Mouse (Mus musculus) layer of hippocampus, adult 9-11 months (tissue): ENCODE results near the gene Pla2g16.
A peak's percentile ranks its signal among the peaks of the same experiment; 100 is the strongest.

Experiments used
- DNase-seq: peaks from one replicate; pipeline ENCODE4 v3.0.0; 2022

Gene Pla2g16

GRCm38 (mm10) chr19:7566826-7567225 lies 9.6 kb downstream of the Pla2g16 start:
- peak; percentile 75 for DNase-seq

DNA sequence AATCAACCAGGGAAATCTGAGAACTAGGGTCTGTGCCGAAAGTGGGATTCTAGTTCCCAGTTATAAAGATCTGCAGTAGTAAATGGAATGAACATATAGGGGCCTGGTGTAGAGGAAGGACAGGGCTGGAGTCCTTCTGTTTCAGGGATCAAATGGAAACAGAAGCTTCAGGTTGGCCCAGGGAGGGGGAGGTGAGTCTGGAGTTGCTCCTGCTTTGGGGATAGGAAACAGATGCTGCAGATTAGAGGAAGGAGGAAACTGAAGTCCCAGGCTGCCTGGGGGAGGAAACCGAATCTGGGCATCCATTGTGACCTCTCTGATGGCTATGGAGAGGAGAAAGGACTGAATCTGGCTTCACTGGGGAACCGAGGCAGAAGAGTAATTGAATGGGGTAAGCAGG lies 11.1 kb downstream of the Pla2g16 start:
- DNase-seq, result no peak

- DNase-seq, result no peak
Measured at GRCm38 (mm10) chr19:7569650-7570049, 12.4 kb downstream of the Pla2g16 start.

DNA sequence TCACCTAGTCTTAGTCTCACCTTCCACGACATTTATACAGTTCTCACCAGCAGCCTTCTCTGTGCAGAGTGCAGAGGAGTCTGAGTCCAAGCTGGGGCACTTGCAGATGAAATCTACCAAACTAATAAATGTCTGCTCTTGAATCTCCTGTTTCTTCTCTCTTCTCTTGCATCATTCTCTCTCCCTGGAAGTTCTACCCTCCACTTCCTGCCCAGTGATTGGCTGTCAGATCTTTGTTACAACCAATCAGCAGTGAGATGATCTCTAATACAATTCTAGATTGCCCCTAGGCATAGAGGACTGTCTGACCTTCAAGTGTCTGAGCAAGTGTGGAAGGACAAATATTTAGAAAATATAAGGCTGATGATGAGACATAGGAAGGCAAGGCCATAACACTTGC lies 18.9 kb downstream of the Pla2g16 start:
- DNase-seq, result no peak

DNA sequence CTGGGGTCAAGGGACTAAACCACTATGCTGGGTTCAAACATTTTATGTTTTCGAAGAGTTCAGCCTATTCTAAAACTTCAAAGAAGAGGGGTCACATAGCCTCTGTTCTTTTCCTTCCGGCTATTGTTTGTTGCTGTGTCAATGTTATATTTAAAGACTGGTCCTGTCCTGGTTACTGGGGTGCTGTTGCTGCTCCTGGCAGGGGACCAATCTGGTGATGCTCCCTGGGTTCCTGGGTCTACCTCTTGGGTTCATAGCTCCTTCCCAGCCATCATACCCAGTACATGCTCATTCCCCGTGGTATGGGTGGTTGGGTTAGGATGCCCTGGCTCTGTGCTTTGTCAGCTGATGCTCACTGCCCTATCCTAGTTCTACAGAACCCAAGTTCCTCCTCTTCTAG lies 20.5 kb downstream of the Pla2g16 start:
- no peak for DNase-seq

- no peak for DNase-seq
Measured at GRCm38 (mm10) chr19:7581042-7581441, 23.8 kb downstream of the Pla2g16 start.

- DNase-seq, result no peak
Measured at GRCm38 (mm10) chr19:7583101-7583500, 25.8 kb downstream of the Pla2g16 start.

- no peak for DNase-seq
Measured at GRCm38 (mm10) chr19:7583599-7583998, 26.3 kb downstream of the Pla2g16 start.

DNA sequence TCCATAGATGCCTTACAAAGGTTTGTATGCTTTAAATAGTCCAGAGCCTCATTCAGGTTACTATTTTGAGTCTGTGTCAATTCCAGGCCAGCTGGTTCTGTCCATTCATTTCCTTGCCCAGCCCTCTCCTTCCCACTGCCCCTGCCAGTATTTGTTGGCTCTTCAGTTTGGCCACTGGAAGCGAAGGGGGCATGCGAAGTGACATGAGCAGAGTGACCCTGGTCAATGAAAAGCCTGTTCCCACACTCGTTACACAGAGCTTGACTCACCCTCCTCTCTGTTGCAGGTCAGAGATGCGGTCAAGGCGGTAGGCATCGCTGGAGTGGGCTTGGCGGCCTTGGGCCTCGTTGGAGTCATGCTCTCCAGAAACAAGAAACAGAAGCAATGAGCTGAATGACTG lies 28.0 kb downstream of the Pla2g16 start:
- peak; percentile 38 for DNase-seq

GRCm38 (mm10) chr19:7585764-7586163 lies 28.5 kb downstream of the Pla2g16 start:
- no peak for DNase-seq

GRCm38 (mm10) chr19:7590795-7591194 lies 33.5 kb downstream of the Pla2g16 start:
- peak; percentile 51 for DNase-seq

DNA sequence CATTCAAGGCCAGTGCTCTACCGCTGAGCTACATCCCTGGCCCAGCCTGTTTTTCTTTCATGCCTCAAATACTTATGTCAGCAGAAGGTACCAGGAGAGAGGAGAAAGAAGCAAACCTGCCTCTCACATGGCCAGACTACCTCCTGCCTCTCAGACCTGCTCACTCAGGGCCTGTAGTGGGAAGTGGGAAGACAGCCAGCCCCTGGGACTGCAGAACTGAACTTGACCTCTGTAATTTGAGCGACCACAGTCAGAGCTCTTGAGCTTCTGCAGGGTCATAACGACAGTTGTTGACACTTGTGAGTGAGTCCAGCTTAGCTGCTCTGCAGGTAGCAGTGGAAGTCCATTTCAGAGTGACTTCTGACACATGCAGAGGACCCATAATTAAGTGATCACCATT lies 34.8 kb downstream of the Pla2g16 start:
- DNase-seq, result no peak

GRCm38 (mm10) chr19:7595534-7595933 lies 38.3 kb downstream of the Pla2g16 start:
- peak; percentile 45 for DNase-seq

DNA sequence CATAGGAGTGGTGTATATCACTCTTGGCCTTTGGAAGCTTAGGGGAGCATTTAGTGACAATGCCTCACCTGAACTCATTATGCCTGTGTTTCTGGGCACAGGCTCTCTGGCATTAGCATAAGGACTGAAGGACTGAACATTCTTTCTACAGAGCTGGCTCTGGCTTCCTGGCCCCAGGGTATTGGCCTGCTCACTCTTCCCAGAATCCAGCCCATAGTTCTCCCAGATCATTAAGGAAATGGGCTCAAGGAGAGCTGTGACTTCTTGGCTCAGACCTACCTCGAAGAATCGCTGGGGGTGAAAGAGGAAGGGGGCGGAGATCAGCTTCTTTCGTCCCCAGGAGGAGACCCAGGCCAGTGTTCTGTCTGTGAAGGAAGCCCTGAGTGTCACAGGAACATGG lies 41.2 kb downstream of the Pla2g16 start:
- DNase-seq, result no peak

GRCm38 (mm10) chr19:7601551-7601950 lies 44.3 kb downstream of the Pla2g16 start:
- DNase-seq, result no peak

- DNase-seq, result no peak
Measured at GRCm38 (mm10) chr19:7604107-7604506, 46.8 kb downstream of the Pla2g16 start.

GRCm38 (mm10) chr19:7605013-7605412 lies 47.8 kb downstream of the Pla2g16 start:
- no peak for DNase-seq

GRCm38 (mm10) chr19:7605930-7606783 lies 48.9 kb downstream of the Pla2g16 start:
- DNase-seq, result peak; percentile 74

GRCm38 (mm10) chr19:7606801-7607689 lies 49.8 kb downstream of the Pla2g16 start, which contains the start of gene Lgals12:
Gene Lgals12, minus strand, starts transcription at chr19:7607193.
- DNase-seq, result no peak

DNA sequence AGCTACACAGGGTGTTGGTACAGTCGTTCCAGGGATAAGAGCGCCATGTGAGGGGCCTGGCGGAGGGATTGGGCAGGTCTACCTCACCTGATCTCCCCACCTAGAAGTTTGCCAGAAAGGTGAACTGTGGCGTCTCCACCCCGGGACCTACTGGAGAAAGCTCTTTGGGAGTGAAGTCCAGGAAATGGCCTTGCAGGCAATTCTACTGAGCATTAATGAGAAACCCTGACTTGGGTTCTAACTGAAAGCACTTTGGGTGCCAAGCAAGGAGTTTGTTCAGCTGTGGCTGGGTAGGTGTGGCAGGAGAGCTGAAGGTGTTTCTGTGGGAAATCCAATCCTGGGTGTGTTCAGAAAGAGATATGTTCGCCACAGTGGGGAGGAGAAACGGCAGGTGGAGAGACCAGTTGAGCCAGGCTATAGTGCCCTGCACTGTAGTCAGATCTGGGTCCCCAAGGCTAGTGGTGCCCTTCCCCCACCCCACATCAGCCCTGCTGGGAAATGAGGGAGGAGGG lies 50.5 kb downstream of the Pla2g16 start:
- DNase-seq, result no peak

DNA sequence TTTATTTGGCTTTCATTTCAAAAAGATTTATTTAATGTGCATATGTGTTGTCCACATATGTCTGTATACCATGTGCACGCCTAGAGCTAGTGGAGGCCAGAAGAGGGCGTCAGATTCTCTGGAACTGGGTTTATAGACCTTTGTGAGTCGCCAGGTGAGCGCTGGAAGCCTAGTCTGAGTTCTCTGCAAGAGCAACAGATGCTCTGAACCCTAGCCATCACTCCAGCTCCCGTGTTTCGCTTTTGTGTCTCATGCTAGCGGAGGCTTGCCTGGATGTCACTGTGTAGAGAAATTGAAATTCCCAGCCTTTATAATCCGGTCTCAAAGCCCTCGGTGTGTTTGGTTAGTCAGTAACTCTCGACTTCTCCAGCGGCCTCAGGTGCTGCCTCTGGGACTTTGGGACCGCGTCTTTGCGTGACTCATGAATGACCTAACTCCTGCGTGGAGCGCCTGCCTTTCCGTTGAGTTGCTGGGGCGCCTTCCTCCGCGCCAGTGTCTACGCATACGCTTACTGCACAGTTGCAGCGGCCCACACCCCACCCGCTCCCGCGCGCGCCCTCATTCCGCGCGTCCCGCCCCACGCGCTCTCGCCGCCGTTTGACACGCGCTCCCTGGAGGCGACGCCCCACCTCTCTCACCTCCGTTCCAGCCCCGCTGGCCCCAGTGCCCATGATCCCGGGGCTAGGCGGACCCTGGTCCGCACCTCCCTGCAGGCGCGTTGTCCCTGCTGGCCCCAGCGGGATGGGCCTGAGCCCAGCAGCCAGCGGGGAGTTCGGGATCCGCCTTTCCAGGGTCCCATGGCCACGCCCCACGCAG lies 54.9 kb downstream of the Pla2g16 start, which contains the start of gene Hrasls5:
Gene Hrasls5, plus strand, starts transcription at position 600 of the 816 bp plus-strand sequence.
- peak; percentile 35 for DNase-seq

GRCm38 (mm10) chr19:7613151-7613550 lies 55.9 kb downstream of the Pla2g16 start:
- no peak for DNase-seq
